Mouse (Mus musculus) liver, embryonic 13.5 days (tissue): ENCODE data around the gene Sec24c. TPM values are rescaled to one million over a fixed set of nuclear protein-coding genes. Genes with fewer than 3 reads are reported as not detected.
A peak's percentile ranks its signal among the peaks of the same experiment; 100 is the strongest.

Experiments used
- ATAC-seq: fragments of 200-750 bp; cut with Nextera tagmentation; 2 replicates; pipeline ENCODE4 v1.8.0; 2017; ENCODE audit warnings: low read depth, mild to moderate bottlenecking, moderate number of reproducible peaks, moderate library complexity
- DNase-seq: peaks from one replicate; pipeline ENCODE4 v3.0.0; 2022
- H3K27ac ChIP-seq: fragments of 300-500 bp; sonication (generic); 2 replicates; pipeline ENCODE4 v1.5.1; 2015; ENCODE audit warnings: moderate library complexity, mild to moderate bottlenecking, inconsistent platforms
- H3K27me3 ChIP-seq: fragments of 300-500 bp; sonication (generic); 2 replicates; pipeline ENCODE4 v1.6.1; 2015; ENCODE audit warnings: mild to moderate bottlenecking, inconsistent platforms
- H3K36me3 ChIP-seq: fragments of 300-500 bp; sonication (generic); 2 replicates; pipeline ENCODE4 v1.6.1; 2015; ENCODE audit warnings: mild to moderate bottlenecking, inconsistent platforms
- H3K4me1 ChIP-seq: fragments of 300-500 bp; sonication (generic); replicated peaks from 2 replicates; pipeline ENCODE4 v1.6.1; 2015; ENCODE audit warnings: inconsistent platforms
- H3K4me2 ChIP-seq: fragments of 300-500 bp; sonication (generic); 2 replicates; pipeline ENCODE4 v1.6.1; 2015; ENCODE audit warnings: inconsistent platforms, mild to moderate bottlenecking, moderate library complexity
- H3K4me3 ChIP-seq: fragments of 300-500 bp; sonication (generic); replicated peaks from 2 replicates; pipeline ENCODE4 v1.5.1; 2015; ENCODE audit warnings: mild to moderate bottlenecking, inconsistent platforms
- H3K9ac ChIP-seq: fragments of 300-500 bp; sonication (generic); 2 replicates; pipeline ENCODE4 v1.6.1; 2015; ENCODE audit warnings: mild to moderate bottlenecking, inconsistent platforms
- H3K9me3 ChIP-seq: fragments of 300-500 bp; sonication (generic); replicated peaks from 2 replicates; pipeline ENCODE4 v1.6.1; 2016; ENCODE audit warnings: inconsistent platforms
- WGBS: fragments of 180-500 bp; shearing (Covaris S2); methylation state at CpG from one replicate; pipeline ENCODE4 v1.1.7; 2015; ENCODE audit not compliant: insufficient replicate concordance; 5-methylcytosine and 5-hydroxymethylcytosine counted together
- polyA plus RNA-seq: library from polyadenylated mRNA; unstranded; fragments of >200 nt; fragmentation: Nextera tagmentation; extraction: Ambion mirVana; gene quantifications from 2 replicates; pipeline ENCODE4 v1.2.1, GENCODE M21; 2015

The Sec24c gene
- polyA plus RNA-seq, 1 experiment from 2014 or later: 30.2 TPM

DNA sequence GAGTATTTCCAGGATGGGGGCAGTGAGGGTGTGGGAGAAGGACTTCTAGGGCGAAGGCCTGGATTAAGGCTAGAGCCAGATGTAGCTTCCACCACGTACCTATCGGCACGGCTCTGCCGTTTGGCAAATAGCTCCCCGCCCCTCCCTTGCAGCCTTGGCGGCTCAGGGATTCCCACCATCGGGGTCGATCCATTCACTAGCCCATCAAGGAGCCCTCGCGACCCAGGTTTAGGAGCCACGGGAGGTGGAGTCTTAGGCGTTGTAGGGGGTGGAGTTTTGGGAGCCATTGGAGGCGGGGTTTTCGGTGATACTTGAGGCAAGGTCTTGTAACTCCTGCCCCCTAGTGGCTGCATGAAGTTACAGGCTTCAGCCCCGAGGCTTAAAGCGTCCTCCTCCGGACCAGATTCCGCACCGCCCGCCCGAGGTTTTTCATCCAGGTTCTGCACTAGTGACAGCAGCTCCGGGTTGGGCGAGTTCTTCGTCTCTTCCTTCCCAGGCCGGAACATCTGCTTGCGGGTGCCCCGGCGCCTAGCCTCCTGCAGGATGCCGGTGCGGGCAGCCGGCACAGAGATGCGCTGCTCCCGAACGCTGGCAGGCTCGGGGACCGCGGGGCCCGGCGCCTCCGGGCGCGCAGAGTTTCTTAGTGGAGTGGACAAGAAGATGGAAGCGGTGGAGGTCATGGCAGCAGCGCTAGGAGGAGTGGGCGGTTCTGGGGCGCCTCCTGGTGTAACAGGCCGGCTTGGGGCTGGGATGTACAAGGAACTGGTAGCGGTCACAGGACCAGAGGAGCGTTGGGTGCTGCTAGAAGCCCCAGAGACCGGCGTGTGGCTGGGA, 13.1 kb upstream of the Sec24c start:
- peak; percentile 84 for ATAC-seq
- Histone ChIP-seq H3K4me3 (peak overlapping the region; percentile 65), H3K4me2 (peak overlapping the region; percentile 86), H3K4me1 (peaks cover 19% of the 10 kb centered on the region), H3K27ac (peak overlapping the region; percentile 47), H3K9ac (peak overlapping the region; percentile 75), H3K36me3 (no peaks in the 10 kb centered on the region), H3K27me3 (peaks cover 47% of the 10 kb centered on the region), H3K9me3 (no peaks in the 10 kb centered on the region)
- DNase-seq: peak; percentile 89
- WGBS: 2% methylated on average over 52 of the region's 52 CpGs

DNA sequence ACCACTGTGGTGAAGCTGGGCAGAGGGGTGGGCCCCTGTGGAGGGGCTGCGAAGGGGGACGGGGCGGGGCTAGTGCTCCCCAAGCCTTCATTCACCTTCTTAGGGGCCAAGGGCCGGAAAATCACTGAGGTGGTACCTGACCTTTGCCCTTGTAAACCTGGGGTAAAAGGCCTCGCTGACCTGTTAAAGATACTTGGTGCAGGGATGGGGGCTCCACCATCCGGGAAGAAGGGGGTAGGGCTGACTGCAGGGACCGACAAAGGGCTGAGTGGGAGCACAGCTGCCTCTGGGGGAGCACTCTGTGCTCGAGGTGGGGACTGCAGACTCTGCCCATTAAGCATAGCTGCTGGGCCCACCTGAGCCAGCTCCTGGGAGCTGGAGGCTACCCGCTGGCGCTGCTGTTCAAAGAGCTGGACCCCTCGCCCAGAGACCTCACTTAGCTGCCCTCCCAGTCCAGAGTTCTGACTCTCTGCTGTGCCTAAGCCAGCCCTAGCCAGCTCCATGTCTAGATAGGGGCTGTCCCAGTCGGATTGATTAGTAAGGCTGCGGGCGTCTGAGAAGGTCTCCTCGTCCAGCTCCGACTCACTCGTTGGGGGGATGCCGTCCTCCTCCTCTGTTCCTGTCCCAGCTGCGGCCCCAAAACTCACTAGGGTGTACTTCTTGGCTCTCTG, 12.3 kb upstream of the Sec24c start:
- Histone ChIP-seq H3K27ac (peak overlapping the region; percentile 47), H3K27me3 (peaks cover 55% of the 10 kb centered on the region), H3K4me3 (peak overlapping the region; percentile 65), H3K36me3 (no peaks in the 10 kb centered on the region), H3K4me2 (peak overlapping the region; percentile 86), H3K4me1 (peaks cover 19% of the 10 kb centered on the region), H3K9me3 (no peaks in the 10 kb centered on the region), H3K9ac (peak overlapping the region; percentile 67)
- DNase-seq (no peak), ATAC-seq (peak; percentile 18; the same call in 1 of the 2 replicates)
- WGBS: 17% methylated on average over 18 of the region's 19 CpGs

DNA sequence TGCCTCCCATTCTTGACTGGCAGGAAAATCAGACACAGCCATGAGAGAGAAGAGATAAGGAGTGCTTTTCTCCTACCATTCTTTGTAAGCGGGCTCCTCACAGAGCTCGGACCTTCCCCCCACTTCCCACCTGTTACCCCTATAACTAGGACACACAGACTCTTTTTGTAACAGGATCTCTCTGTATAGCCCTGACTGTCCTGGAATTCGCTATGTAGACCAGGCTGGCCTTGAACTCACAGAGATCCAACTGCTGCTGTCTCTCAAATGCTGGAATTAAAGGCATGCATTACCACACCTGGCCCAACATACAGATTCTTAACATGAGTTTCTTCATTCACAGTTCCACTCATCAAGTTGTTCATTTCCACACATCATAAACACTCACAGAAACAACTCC, 11.4 kb upstream of the Sec24c start:
- WGBS: 71% methylated on average over 3 of the region's 3 CpGs

DNA sequence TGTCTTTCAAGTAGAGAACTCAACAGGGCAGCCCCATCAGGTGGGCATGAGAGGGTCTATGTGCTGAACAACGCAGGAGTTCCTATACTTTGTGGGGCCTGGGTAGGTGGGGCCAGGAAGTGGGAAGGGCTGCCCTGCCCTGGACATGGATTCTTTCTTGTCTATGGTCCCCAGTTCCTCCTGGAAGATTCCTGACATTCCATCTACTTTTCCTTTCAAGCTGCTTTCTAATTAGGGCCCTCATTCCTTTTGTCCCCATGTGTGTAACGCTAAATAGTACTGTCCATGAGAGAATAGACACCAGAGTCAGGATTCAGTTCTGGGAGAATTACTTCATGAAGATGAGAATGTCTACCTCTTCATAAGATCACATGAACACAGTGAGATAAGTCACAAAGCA, 10.5 kb upstream of the Sec24c start:
- ATAC-seq (no peak), DNase-seq (no peak)
- Histone ChIP-seq H3K36me3 (no peaks in the 10 kb centered on the region), H3K9me3 (no peaks in the 10 kb centered on the region), H3K4me1 (peaks cover 16% of the 10 kb centered on the region), H3K27ac (no peak overlapping the region), H3K9ac (no peak overlapping the region), H3K4me3 (no peak overlapping the region), H3K27me3 (peaks cover 70% of the 10 kb centered on the region), H3K4me2 (no peak overlapping the region)
- 50% methylated on average over 2 of the region's 2 CpGs for WGBS

More for the DNA sequence above, 11.4 kb upstream of the Sec24c start:
- H3K27ac ChIP-seq: no peak overlapping the region
- H3K4me3 ChIP-seq: no peak overlapping the region
- DNase-seq (no peak), ATAC-seq (no peak)
- no peaks in the 10 kb centered on the region for H3K9me3 ChIP-seq
- H3K36me3 ChIP-seq: no peaks in the 10 kb centered on the region
- peaks cover 19% of the 10 kb centered on the region for H3K4me1 ChIP-seq
- no peak overlapping the region for H3K9ac ChIP-seq
- H3K27me3 ChIP-seq: peaks cover 62% of the 10 kb centered on the region
- no peak overlapping the region for H3K4me2 ChIP-seq

DNA sequence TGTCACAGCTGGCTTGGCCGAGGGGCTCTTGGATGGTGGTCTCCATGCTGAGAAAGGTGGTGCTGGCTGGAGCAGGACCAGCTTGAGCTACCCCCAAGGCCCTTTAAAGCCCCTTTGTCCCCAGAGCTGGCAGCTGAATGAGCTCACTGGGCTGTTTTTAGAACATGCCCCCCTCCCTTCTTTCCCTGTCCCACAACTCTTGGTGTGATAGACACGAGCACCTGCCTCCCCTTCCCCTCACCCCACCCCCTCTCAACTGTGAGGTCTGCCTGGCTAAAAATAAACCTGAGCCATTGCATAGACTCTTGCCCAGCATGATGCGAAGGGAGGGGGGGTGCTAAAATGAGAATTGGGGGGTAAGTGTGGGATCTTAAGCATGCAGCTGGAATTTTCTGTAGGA, 9.7 kb upstream of the Sec24c start:
- 30% methylated on average over 3 of the region's 3 CpGs for WGBS
- Histone ChIP-seq H3K4me1 (peaks cover 16% of the 10 kb centered on the region), H3K27me3 (peaks cover 77% of the 10 kb centered on the region), H3K36me3 (no peaks in the 10 kb centered on the region), H3K4me2 (no peak overlapping the region), H3K4me3 (no peak overlapping the region), H3K9ac (no peak overlapping the region), H3K27ac (no peak overlapping the region), H3K9me3 (no peaks in the 10 kb centered on the region)
- DNase-seq (no peak), ATAC-seq (no peak)

DNA sequence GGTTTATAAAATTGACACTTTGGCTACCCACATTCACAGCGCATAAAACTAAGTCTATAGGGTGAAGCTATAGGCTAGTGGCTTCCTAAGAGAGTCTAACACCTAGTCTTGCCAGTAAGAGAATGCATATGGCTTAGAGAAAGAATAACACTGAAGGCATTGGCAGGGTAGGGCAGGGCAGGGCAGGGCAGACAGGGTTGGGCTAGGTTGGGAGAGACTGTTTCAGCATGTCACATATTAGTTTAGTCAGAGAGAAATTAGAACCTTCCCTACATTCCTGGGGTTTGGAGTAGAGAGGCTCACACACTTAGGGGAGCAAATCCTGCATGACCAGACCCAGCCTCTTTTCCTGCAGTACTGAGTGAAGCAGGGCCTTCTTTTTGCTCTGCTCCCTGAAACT, 6.6 kb upstream of the Sec24c start:
- no peak overlapping the region for H3K27ac ChIP-seq
- DNase-seq: no peak
- no peak overlapping the region for H3K4me3 ChIP-seq
- 67% methylated on average over 1 of the region's 1 CpGs for WGBS
- peaks cover 5% of the 10 kb centered on the region; the same call in 1 of the 2 replicates for H3K4me1 ChIP-seq
- H3K4me2 ChIP-seq: no peak overlapping the region
- peaks cover 73% of the 10 kb centered on the region for H3K27me3 ChIP-seq
- no peak for ATAC-seq
- no peaks in the 10 kb centered on the region for H3K36me3 ChIP-seq
- no peaks in the 10 kb centered on the region for H3K9me3 ChIP-seq
- H3K9ac ChIP-seq: no peak overlapping the region

- ATAC-seq (no peak), DNase-seq (no peak)
- no peak within 1 kb of the TSS for H3K4me3 ChIP-seq
- no peak within 1 kb of the TSS for H3K27ac ChIP-seq
- WGBS: 58% methylated on average over 8 of the region's 8 CpGs
- H3K36me3 ChIP-seq: no peaks in the 10 kb centered on the region
- peaks cover 65% of the 10 kb centered on the region for H3K27me3 ChIP-seq
- no peaks in the 10 kb centered on the region for H3K9me3 ChIP-seq
- no peak within 1 kb of the TSS for H3K9ac ChIP-seq
- peaks cover 7% of the 10 kb centered on the region; the same call in 1 of the 2 replicates for H3K4me1 ChIP-seq
- H3K4me2 ChIP-seq: no peak within 1 kb of the TSS
Measured at GRCm38 (mm10) chr14:20668154-20668810, 5.8 kb upstream of the Sec24c start, which contains the start of gene Synpo2l. TSS of gene Synpo2l (minus strand) at chr14:20668354.

- no peak overlapping the region for H3K4me2 ChIP-seq
- ATAC-seq (no peak), DNase-seq (peak; percentile 38)
- no peak overlapping the region for H3K4me3 ChIP-seq
- peaks cover 25% of the 10 kb centered on the region for H3K4me1 ChIP-seq
- H3K36me3 ChIP-seq: peaks cover 24% of the 10 kb centered on the region
- peak overlapping the region; percentile 72 for H3K27ac ChIP-seq
- 86% methylated on average over 2 of the region's 2 CpGs for WGBS
- no peak overlapping the region for H3K9ac ChIP-seq
- H3K27me3 ChIP-seq: peaks cover 24% of the 10 kb centered on the region
- H3K9me3 ChIP-seq: no peaks in the 10 kb centered on the region
Measured at GRCm38 (mm10) chr14:20672990-20673389, 1.1 kb upstream of the Sec24c start.

- H3K9me3 ChIP-seq: no peaks in the 10 kb centered on the region
- H3K9ac ChIP-seq: peak overlapping the region; percentile 53
- H3K4me2 ChIP-seq: peak overlapping the region; percentile 70
- H3K4me3 ChIP-seq: peak overlapping the region; percentile 94
- ATAC-seq: peak; percentile 71
- peaks cover 25% of the 10 kb centered on the region for H3K4me1 ChIP-seq
- no peak for DNase-seq
- peak overlapping the region; percentile 72 for H3K27ac ChIP-seq
- H3K36me3 ChIP-seq: peaks cover 31% of the 10 kb centered on the region
- H3K27me3 ChIP-seq: peaks cover 17% of the 10 kb centered on the region
- 10% methylated on average over 13 of the region's 13 CpGs for WGBS
Measured at GRCm38 (mm10) chr14:20673735-20674063, 409 bp upstream of the Sec24c start.

DNA sequence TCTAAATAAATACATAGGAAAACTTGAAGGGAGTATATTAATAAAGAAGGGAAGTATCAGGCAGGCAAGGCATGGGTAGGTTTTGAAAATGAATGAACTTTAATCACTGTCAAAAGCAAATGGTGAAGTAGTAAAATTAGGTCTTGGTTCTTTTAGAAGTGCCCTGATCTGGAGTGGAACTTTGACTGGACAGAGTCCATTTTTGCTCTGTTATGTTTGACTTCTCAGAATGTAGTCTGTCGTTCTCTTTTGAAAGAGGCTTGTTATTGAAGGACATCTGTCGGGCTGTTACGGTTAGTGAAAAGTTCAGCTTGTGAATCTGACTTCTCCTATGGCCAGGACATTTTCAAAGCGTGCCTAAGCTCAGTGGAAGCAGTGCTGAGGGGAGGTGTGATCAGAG, 3.8 kb downstream of the Sec24c start:
- ATAC-seq (no peak), DNase-seq (no peak)
- Histone ChIP-seq H3K4me1 (peaks cover 30% of the 10 kb centered on the region), H3K9me3 (no peaks in the 10 kb centered on the region), H3K4me2 (no peak overlapping the region), H3K9ac (no peak overlapping the region), H3K27me3 (no peaks in the 10 kb centered on the region), H3K36me3 (peaks cover 73% of the 10 kb centered on the region), H3K27ac (no peak overlapping the region), H3K4me3 (no peak overlapping the region)
- WGBS: 77% methylated on average over 4 of the region's 4 CpGs

DNA sequence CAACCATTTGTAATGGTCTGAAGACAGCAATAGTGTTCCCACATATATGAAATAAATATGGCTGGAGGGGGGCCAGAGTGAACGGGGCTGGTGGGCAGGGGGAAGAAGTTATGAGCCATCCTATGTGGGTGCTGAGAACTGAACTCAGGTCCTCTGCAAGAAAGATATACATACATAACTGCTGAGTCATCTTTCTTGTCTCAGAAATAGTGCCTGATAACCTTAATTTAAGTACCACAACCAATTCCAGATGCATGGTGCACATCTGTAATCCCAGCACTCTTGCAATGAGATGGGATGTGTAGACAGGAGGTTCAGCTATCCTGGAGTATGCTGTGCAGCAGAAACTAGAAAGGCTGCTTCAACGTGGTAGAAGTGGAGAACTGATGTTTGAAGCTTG, 7.6 kb downstream of the Sec24c start:
- no peak for ATAC-seq
- H3K4me2 ChIP-seq: no peak overlapping the region
- DNase-seq: no peak

More for the DNA sequence above, 7.6 kb downstream of the Sec24c start:
- Histone ChIP-seq H3K4me1 (peaks cover 11% of the 10 kb centered on the region; the same call in 1 of the 2 replicates), H3K4me3 (no peak overlapping the region), H3K36me3 (peaks cover 99% of the 10 kb centered on the region), H3K27me3 (no peaks in the 10 kb centered on the region), H3K9ac (no peak overlapping the region), H3K9me3 (no peaks in the 10 kb centered on the region), H3K27ac (no peak overlapping the region)
- WGBS: 69% methylated on average over 2 of the region's 2 CpGs
